In genomic region chr3:107357700-107358234, GRCm38 (mm10) we compare ENCODE assay signal across 10 mouse cellular contexts. TPM values are rescaled to one million over a fixed set of nuclear protein-coding genes. Genes with fewer than 3 reads are reported as not detected.
A peak's percentile ranks its signal among the peaks of the same experiment; 100 is the strongest.
DNase-seq lines count a peak whose midpoint lies in the region; ATAC-seq lines count a peak whose summit lies in the region.
"Had no signal": no experiment of that assay in that cellular context is flagged by ENCODE, and none has a peak within 500 bp of the region (broad histone marks: within the 10 kb centered on the region; RNA-seq: fewer than 3 reads in every experiment).

No protein-coding gene starts in this region.

- no peak overlapping the region for H3K27ac ChIP-seq in forebrain, embryonic 13.5 days
- H3K27ac ChIP-seq in forebrain, embryonic 10.5 days = no peak overlapping the region
- no peak overlapping the region for H3K27ac ChIP-seq in limb, embryonic 12.5 days
- no peak overlapping the region for H3K27ac ChIP-seq in limb, embryonic 10.5 days
- H3K27ac ChIP-seq in neural tube, embryonic 11.5 days (ENCODE audit: low read depth, low read length) = no peak overlapping the region
- H3K27ac ChIP-seq: intestine, embryonic 15.5 days; liver, embryonic 13.5 days had no signal

- H3K4me3 ChIP-seq in forebrain, embryonic 13.5 days = no peak overlapping the region
- no peak overlapping the region for H3K4me3 ChIP-seq in forebrain, embryonic 10.5 days
- H3K4me3 ChIP-seq in limb, embryonic 12.5 days (replicated peaks) = no peak overlapping the region
- no peak overlapping the region for H3K4me3 ChIP-seq in limb, embryonic 10.5 days
- H3K4me3 ChIP-seq in neural tube, embryonic 11.5 days (ENCODE audit: low read depth, low read length) = no peak overlapping the region
- H3K4me3 ChIP-seq: intestine, embryonic 15.5 days; myocyte had no signal

- no peaks in the 10 kb centered on the region for H3K36me3 ChIP-seq in forebrain, embryonic 13.5 days (ENCODE audit: poor library complexity, severe bottlenecking)
- no peaks in the 10 kb centered on the region for H3K36me3 ChIP-seq in forebrain, embryonic 10.5 days (replicated peaks)
- no peaks in the 10 kb centered on the region for H3K36me3 ChIP-seq in limb, embryonic 12.5 days
- H3K36me3 ChIP-seq in limb, embryonic 10.5 days = no peaks in the 10 kb centered on the region
- no peaks in the 10 kb centered on the region for H3K36me3 ChIP-seq in neural tube, embryonic 11.5 days (ENCODE audit: control insufficient read depth, insufficient read depth, low read length)
- H3K36me3 ChIP-seq: intestine, embryonic 15.5 days; liver, embryonic 13.5 days had no signal

- no peaks in the 10 kb centered on the region for H3K9me3 ChIP-seq in forebrain, embryonic 13.5 days (replicated peaks)
- no peaks in the 10 kb centered on the region for H3K9me3 ChIP-seq in forebrain, embryonic 10.5 days
- no peaks in the 10 kb centered on the region for H3K9me3 ChIP-seq in limb, embryonic 12.5 days
- H3K9me3 ChIP-seq in limb, embryonic 10.5 days (replicated peaks) = no peaks in the 10 kb centered on the region
- H3K9me3 ChIP-seq in neural tube, embryonic 11.5 days (ENCODE audit: control insufficient read depth, low read length) = no peaks in the 10 kb centered on the region
- H3K9me3 ChIP-seq: intestine, embryonic 15.5 days; liver, embryonic 13.5 days had no signal

- peaks cover 19% of the 10 kb centered on the region for H3K27me3 ChIP-seq in forebrain, embryonic 13.5 days
- H3K27me3 ChIP-seq in forebrain, embryonic 10.5 days (ENCODE audit: poor library complexity, severe bottlenecking) = peaks cover 12% of the 10 kb centered on the region
- H3K27me3 ChIP-seq in limb, embryonic 12.5 days = peaks cover 16% of the 10 kb centered on the region; the same call in 1 of the 2 replicates
- H3K27me3 ChIP-seq in limb, embryonic 10.5 days (ENCODE audit: low read depth, poor library complexity, severe bottlenecking) = peaks cover 11% of the 10 kb centered on the region; the same call in 1 of the 2 replicates
- no peaks in the 10 kb centered on the region for H3K27me3 ChIP-seq in neural tube, embryonic 11.5 days (ENCODE audit: control insufficient read depth, insufficient read depth, low read length)
- H3K27me3 ChIP-seq: intestine, embryonic 15.5 days had no signal

- whole genome bisulfite sequencing in forebrain, embryonic 13.5 days = 61% methylated on average over 3 of the region's 3 CpGs
- 59% methylated on average over 3 of the region's 3 CpGs for WGBS in forebrain, embryonic 10.5 days
- WGBS in limb, embryonic 12.5 days = 49% methylated on average over 3 of the region's 3 CpGs
- 50% methylated on average over 3 of the region's 3 CpGs for WGBS in limb, embryonic 10.5 days
- 52% methylated on average over 3 of the region's 3 CpGs for WGBS in neural tube, embryonic 11.5 days

- H3K4me2 ChIP-seq in forebrain, embryonic 13.5 days = no peak overlapping the region
- no peak overlapping the region for H3K4me2 ChIP-seq in limb, embryonic 12.5 days
- no peak overlapping the region for H3K4me2 ChIP-seq in neural tube, embryonic 11.5 days (ENCODE audit: low read depth)

- 0 out of 2 replicates have a peak, but pooled peaks have one; percentile 16 for ATAC-seq in forebrain, embryonic 13.5 days
- 0 out of 2 replicates have a peak, but pooled peaks have one; percentile 53 for ATAC-seq in limb, embryonic 12.5 days (ENCODE audit: insufficient number of reproducible peaks, insufficient read depth, low FRiP score, low TSS enrichment, low read depth)
- ATAC-seq in neural tube, embryonic 11.5 days (ENCODE audit: insufficient read depth, low FRiP score, low TSS enrichment) = 0 out of 2 replicates have a peak, but pooled peaks have one; percentile 2

- intact Hi-C loops in left cerebral cortex, postnatal 4 days (cut with DNase I) = loop anchor here (2.0 kb wide), 1 partner anchor 103 kb away; no protein-coding TSS in a partner anchor

- no peak overlapping the region for H3K9ac ChIP-seq in forebrain, embryonic 13.5 days
- H3K9ac ChIP-seq in limb, embryonic 12.5 days (replicated peaks) = no peak overlapping the region
- H3K9ac ChIP-seq in neural tube, embryonic 11.5 days (ENCODE audit: low read length) = no peak overlapping the region

- no peak for DNase-seq in forebrain, embryonic 10.5 days (ENCODE audit: extremely low spot score, low spot score)
- no peak for DNase-seq in limb, embryonic 10.5 days (ENCODE audit: low spot score)
- no peak for DNase-seq in neural tube, embryonic 11.5 days (ENCODE audit: low spot score)
- no peak for DNase-seq in neural tube, embryonic 10.5 days (ENCODE audit: extremely low spot score, low spot score)
- DNase-seq in left cerebral cortex, postnatal 4 days = no peak

- H3K4me1 ChIP-seq in forebrain, embryonic 13.5 days = 0 out of 2 replicates have a peak, but pooled peaks cover 7% of the 10 kb centered on the region
- peaks cover 29% of the 10 kb centered on the region for H3K4me1 ChIP-seq in forebrain, embryonic 10.5 days
- H3K4me1 ChIP-seq in limb, embryonic 12.5 days (replicated peaks) = peaks cover 23% of the 10 kb centered on the region
- H3K4me1 ChIP-seq in limb, embryonic 10.5 days = peaks cover 36% of the 10 kb centered on the region
- no peaks in the 10 kb centered on the region for H3K4me1 ChIP-seq in neural tube, embryonic 11.5 days (ENCODE audit: control insufficient read depth, insufficient read depth, low read length)

RNA-seq across cellular contexts. Expression of gene Rbm15, which starts 24.3 kb away (rescaled TPM):
- polyA plus RNA-seq in forebrain, embryonic 13.5 days (2015; fragmentation: Nextera tagmentation; extraction: Ambion mirVana) = 14.8 and 15.4 TPM in 2 replicates
- polyA plus RNA-seq in forebrain, embryonic 10.5 days (2016; fragmentation: Nextera tagmentation; extraction: Ambion mirVana) = 18.2 and 19.9 TPM in 2 replicates
- polyA plus RNA-seq in limb, embryonic 12.5 days (2016; fragmentation: Nextera tagmentation; extraction: Ambion mirVana) = 16.2 and 18.9 TPM in 2 replicates
- polyA plus RNA-seq in limb, embryonic 10.5 days (2016; fragmentation: Nextera tagmentation; extraction: Ambion mirVana) = 17.2 and 17.4 TPM in 2 replicates
- 17.2 and 18.3 TPM in 2 replicates for polyA plus RNA-seq in neural tube, embryonic 11.5 days (2014; fragmentation: Nextera tagmentation; extraction: Ambion mirVana)
- 10 to 100 TPM; 24.3 to 24.6 TPM for total RNA-seq in left cerebral cortex, postnatal 4 days (2021)

Comparison
In these comparisons a context has a peak if more than half of its experiments do, and no peak if none do; other contexts are left out.
1. ATAC-seq: peak in every context shown above with its lines; median percentile 53 in limb, embryonic 12.5 days; 16 in forebrain, embryonic 13.5 days; 2 in neural tube, embryonic 11.5 days.